Mouse (Mus musculus) intestine, postnatal 0 days (tissue): ENCODE results near the gene Prdm12. TPM values are rescaled to one million over a fixed set of nuclear protein-coding genes. Genes with fewer than 3 reads are reported as not detected.

Experiments
- ATAC-seq: fragments of 200-750 bp; cut with Nextera tagmentation; 2 replicates; pipeline ENCODE4 v1.8.0; 2017; ENCODE audit warnings: mild to moderate bottlenecking, moderate TSS enrichment, moderate library complexity
- H3K27ac ChIP-seq: fragments of 300-500 bp; sonication (generic); 2 replicates; pipeline ENCODE4 v1.5.1; 2014; ENCODE audit warnings: mild to moderate bottlenecking, low read depth, low read length, moderate library complexity
- H3K27me3 ChIP-seq: fragments of 300-500 bp; sonication (generic); replicated peaks from 2 replicates; pipeline ENCODE4 v1.6.1; 2014; ENCODE audit warnings: low read length, mixed read lengths; ENCODE audit not compliant: control insufficient read depth, insufficient read depth
- H3K36me3 ChIP-seq: fragments of 300-500 bp; sonication (generic); 2 replicates; pipeline ENCODE4 v1.6.1; 2014; ENCODE audit warnings: mild to moderate bottlenecking, moderate library complexity; ENCODE audit not compliant: control insufficient read depth, insufficient read depth
- H3K4me1 ChIP-seq: fragments of 300-500 bp; sonication (generic); replicated peaks from 2 replicates; pipeline ENCODE4 v1.6.1; 2014; ENCODE audit warnings: antibody characterized with exemption, low read length, mixed read lengths; ENCODE audit not compliant: control insufficient read depth, insufficient read depth
- H3K4me2 ChIP-seq: fragments of 300-500 bp; sonication (generic); replicated peaks from 2 replicates; pipeline ENCODE4 v1.6.1; 2014; ENCODE audit warnings: low read depth, mild to moderate bottlenecking, moderate library complexity
- H3K4me3 ChIP-seq: fragments of 300-500 bp; sonication (generic); 2 replicates; pipeline ENCODE4 v1.5.1; 2014; ENCODE audit warnings: low read depth, low read length
- H3K9ac ChIP-seq: fragments of 300-500 bp; sonication (generic); 2 replicates; pipeline ENCODE4 v1.6.1; 2014; ENCODE audit warnings: mild to moderate bottlenecking, low read depth, low read length
- H3K9me3 ChIP-seq: fragments of 300-500 bp; sonication (generic); 2 replicates; pipeline ENCODE4 v1.6.1; 2016; ENCODE audit warnings: mixed run types; ENCODE audit not compliant: control insufficient read depth
- CTCF ChIP-seq: sonication (generic); IDR thresholded peaks from 2 replicates; pipeline ENCODE4 v1.5.1; 2016; ENCODE audit warnings: low read depth, mild to moderate bottlenecking, control low read depth, antibody characterized with exemption, moderate library complexity
- WGBS: fragments of 180-500 bp; shearing (Covaris S2); extraction: QIAGEN DNeasy Blood & Tissue Kit; methylation state at CpG from one replicate; pipeline ENCODE4 v1.1.7; 2014; 5-methylcytosine and 5-hydroxymethylcytosine counted together
- polyA plus RNA-seq: library from polyadenylated mRNA; unstranded; fragments of >200 nt; fragmentation: Nextera tagmentation; extraction: Ambion mirVana; gene quantifications from 2 replicates; pipeline ENCODE4 v1.2.1, GENCODE M21; 2015

The Prdm12 gene
- polyA plus RNA-seq, 1 experiment from 2014 or later, result not detected

DNA sequence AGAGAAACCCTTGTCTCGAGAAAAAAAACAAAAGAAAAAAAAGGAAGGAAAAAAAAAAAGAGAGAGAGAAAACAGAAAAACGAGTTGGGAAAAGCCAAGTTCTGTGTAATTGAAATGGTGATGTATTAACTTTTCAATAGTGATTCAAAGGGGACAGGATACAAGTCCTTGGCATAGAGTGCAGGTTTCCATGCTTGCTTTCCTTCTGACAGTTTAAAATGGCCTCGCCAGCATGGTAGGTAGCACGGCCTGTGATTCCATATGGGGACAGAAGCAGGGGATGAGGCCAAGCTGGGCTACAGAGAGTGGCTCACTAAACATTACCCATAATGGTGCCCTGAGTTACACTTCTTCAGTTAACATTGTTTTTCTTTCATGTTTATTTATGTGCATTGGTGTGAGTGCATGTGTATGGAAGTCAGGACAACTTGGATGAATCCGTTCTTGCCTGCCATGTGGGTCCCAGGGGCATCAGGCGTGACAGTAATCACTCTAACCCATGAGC is 41.9 kb downstream of the Prdm12 start:
- no peak overlapping the region for H3K27ac ChIP-seq
- no peaks in the 10 kb centered on the region for H3K4me1 ChIP-seq
- H3K4me2 ChIP-seq, result no peak overlapping the region
- no peak overlapping the region for H3K9ac ChIP-seq
- no peaks in the 10 kb centered on the region for H3K9me3 ChIP-seq
- TF ChIP-seq CTCF, result no peak
- ATAC-seq, result no peak
- H3K36me3 ChIP-seq, result peaks cover 32% of the 10 kb centered on the region
- WGBS, result 86% methylated on average over 6 of the region's 6 CpGs
- no peaks in the 10 kb centered on the region for H3K27me3 ChIP-seq
- H3K4me3 ChIP-seq, result no peak overlapping the region

DNA sequence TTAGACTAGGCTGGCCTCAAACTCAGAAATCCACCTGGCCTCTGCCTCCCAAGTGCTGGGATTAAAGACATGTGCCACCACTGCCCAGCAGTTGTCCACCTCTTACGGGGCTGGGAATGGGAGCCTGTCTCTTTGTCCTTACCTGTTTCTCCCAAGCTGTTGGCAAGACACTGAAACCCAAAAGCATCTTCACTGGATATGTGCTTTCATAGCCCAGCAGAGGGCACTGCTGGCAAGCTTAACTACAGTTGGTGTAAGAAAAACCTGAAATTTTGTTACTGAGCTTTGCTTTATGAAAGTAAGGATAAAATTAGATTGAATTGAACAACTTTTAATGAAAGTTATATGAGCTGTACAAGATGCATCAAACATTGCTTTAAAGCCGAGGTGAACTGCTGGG is 43.8 kb downstream of the Prdm12 start:
- H3K9ac ChIP-seq, result no peak overlapping the region
- H3K27me3 ChIP-seq, result no peaks in the 10 kb centered on the region
- no peak for ATAC-seq
- no peaks in the 10 kb centered on the region for H3K9me3 ChIP-seq
- peaks cover 16% of the 10 kb centered on the region; the same call in 1 of the 2 replicates for H3K36me3 ChIP-seq
- H3K4me2 ChIP-seq, result no peak overlapping the region
- H3K4me3 ChIP-seq, result no peak overlapping the region
- no peak overlapping the region for H3K27ac ChIP-seq
- H3K4me1 ChIP-seq, result no peaks in the 10 kb centered on the region
- TF ChIP-seq CTCF, result peak; percentile 88
- WGBS, result 22% methylated on average over 2 of the region's 2 CpGs

- H3K9ac ChIP-seq, result peak within 1 kb of the TSS; percentile 93
- peak within 1 kb of the TSS; percentile 96 for H3K4me3 ChIP-seq
- ATAC-seq, result peak; percentile 99
- peak within 1 kb of the TSS; percentile 98 for H3K27ac ChIP-seq
- no peaks in the 10 kb centered on the region for H3K36me3 ChIP-seq
- H3K4me1 ChIP-seq, result no peaks in the 10 kb centered on the region
- H3K4me2 ChIP-seq, result peak within 1 kb of the TSS; percentile 82
- under 1% methylated on average over 64 of the region's 64 CpGs for WGBS
- no peaks in the 10 kb centered on the region for H3K9me3 ChIP-seq
- peak; percentile 69 for TF ChIP-seq CTCF
- no peaks in the 10 kb centered on the region for H3K27me3 ChIP-seq
These were observed 48.5 kb downstream of the Prdm12 start, which contains the start of gene Abl1 for GRCm38 (mm10) chr2:31688074-31688925. Abl1 (plus strand) TSS chr2:31688376.

DNA sequence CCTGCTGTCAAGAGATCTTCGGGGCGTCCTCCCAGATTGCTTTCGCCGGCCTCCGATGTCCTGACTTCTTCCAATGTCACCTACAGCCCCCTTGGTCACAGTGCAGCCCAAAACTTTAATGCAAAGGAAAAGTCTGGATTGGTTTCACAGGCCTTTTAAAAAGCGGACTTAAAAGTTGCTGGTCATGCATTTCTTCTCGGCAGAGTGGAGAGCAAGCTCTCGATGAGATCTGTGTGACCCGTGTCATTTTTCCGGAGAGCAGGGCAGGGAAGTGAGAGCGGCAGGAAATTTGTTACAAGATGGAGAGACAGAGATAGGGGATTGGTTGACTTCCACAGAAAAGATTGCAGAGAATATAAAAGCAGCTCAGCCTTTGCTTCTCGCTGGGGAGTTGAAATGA is 49.2 kb downstream of the Prdm12 start:
- peak overlapping the region; percentile 98 for H3K27ac ChIP-seq
- peak overlapping the region; percentile 93 for H3K9ac ChIP-seq
- H3K27me3 ChIP-seq, result no peaks in the 10 kb centered on the region
- peak overlapping the region; percentile 96 for H3K4me3 ChIP-seq
- no peaks in the 10 kb centered on the region for H3K36me3 ChIP-seq
- H3K9me3 ChIP-seq, result no peaks in the 10 kb centered on the region
- H3K4me2 ChIP-seq, result peak overlapping the region; percentile 82
- no peaks in the 10 kb centered on the region for H3K4me1 ChIP-seq
- ATAC-seq, result no peak
- TF ChIP-seq CTCF, result no peak
- under 1% methylated on average over 12 of the region's 12 CpGs for WGBS

GRCm38 (mm10) chr2:31690063-31690462 is 50.2 kb downstream of the Prdm12 start:
- H3K27ac ChIP-seq, result no peak overlapping the region
- no peaks in the 10 kb centered on the region for H3K27me3 ChIP-seq
- peak overlapping the region; percentile 96 for H3K4me3 ChIP-seq
- no peak for ATAC-seq
- WGBS, result 17% methylated on average over 3 of the region's 3 CpGs
- peak overlapping the region; percentile 82 for H3K4me2 ChIP-seq
- no peak for TF ChIP-seq CTCF
- no peaks in the 10 kb centered on the region for H3K4me1 ChIP-seq
- no peaks in the 10 kb centered on the region for H3K36me3 ChIP-seq
- peak overlapping the region; percentile 93; the same call in 1 of the 2 replicates for H3K9ac ChIP-seq
- H3K9me3 ChIP-seq, result no peaks in the 10 kb centered on the region

DNA sequence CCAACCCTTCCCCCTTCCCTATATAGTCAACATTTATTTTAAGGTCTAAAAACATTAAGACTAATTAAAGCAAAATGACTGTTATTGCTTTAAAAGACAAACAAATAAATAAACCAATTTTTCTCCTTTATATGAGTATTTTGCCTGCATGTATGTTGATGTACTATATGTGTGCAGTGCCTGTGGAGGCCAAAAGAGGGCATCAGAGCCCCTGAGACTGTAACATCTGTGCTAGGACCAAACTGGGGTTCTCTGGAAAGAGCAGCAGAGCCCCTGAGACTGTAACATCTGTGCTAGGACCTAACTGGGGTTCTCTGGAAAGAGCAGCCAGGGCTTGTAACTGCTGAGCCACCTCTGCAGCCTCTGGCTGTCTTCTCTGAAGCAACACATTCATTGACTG is 58.4 kb downstream of the Prdm12 start:
- Histone ChIP-seq H3K27ac (no peak overlapping the region), H3K4me2 (no peak overlapping the region), H3K36me3 (peaks cover 6% of the 10 kb centered on the region; the same call in 1 of the 2 replicates), H3K9me3 (no peaks in the 10 kb centered on the region), H3K9ac (no peak overlapping the region), H3K27me3 (no peaks in the 10 kb centered on the region), H3K4me3 (no peak overlapping the region), H3K4me1 (no peaks in the 10 kb centered on the region)
- peak; percentile 70 for TF ChIP-seq CTCF
- ATAC-seq, result no peak
